Mouse (Mus musculus) heart, postnatal 0 days (tissue): ENCODE results near the gene Col7a1. TPM values are rescaled to one million over a fixed set of nuclear protein-coding genes. Genes with fewer than 3 reads are reported as not detected.

Experiments used
- ATAC-seq: fragments of 200-750 bp; cut with Nextera tagmentation; 2 replicates; pipeline ENCODE4 v1.8.0; 2017; ENCODE audit warnings: low read depth, moderate number of reproducible peaks, moderate library complexity; ENCODE audit not compliant: insufficient read depth
- DNase-seq: peaks from one replicate; pipeline ENCODE4 v3.0.0-alpha.2; 2016; ENCODE audit warnings: low spot score
- H3K27ac ChIP-seq: fragments of 300-500 bp; sonication (generic); 2 replicates; pipeline ENCODE4 v1.5.1; 2014; ENCODE audit warnings: low read depth, mild to moderate bottlenecking
- H3K27me3 ChIP-seq: fragments of 300-500 bp; sonication (generic); 2 replicates; pipeline ENCODE4 v1.6.1; 2014; ENCODE audit warnings: low read length, mixed read lengths; ENCODE audit not compliant: control insufficient read depth, insufficient read depth
- H3K36me3 ChIP-seq: fragments of 300-500 bp; sonication (generic); replicated peaks from 2 replicates; pipeline ENCODE4 v1.6.1; 2014; ENCODE audit warnings: low read length, mixed read lengths; ENCODE audit not compliant: control insufficient read depth, insufficient read depth
- H3K4me1 ChIP-seq: fragments of 300-500 bp; sonication (generic); 2 replicates; pipeline ENCODE4 v1.6.1; 2014; ENCODE audit warnings: antibody characterized with exemption; ENCODE audit not compliant: control insufficient read depth, insufficient read depth
- H3K4me2 ChIP-seq: fragments of 300-500 bp; sonication (generic); 2 replicates; pipeline ENCODE4 v1.6.1; 2014; ENCODE audit warnings: low read depth, mild to moderate bottlenecking, low read length, moderate library complexity
- H3K4me3 ChIP-seq: fragments of 300-500 bp; sonication (generic); 2 replicates; pipeline ENCODE4 v1.5.1; 2014; ENCODE audit warnings: low read depth, low read length
- H3K9ac ChIP-seq: fragments of 300-500 bp; sonication (generic); replicated peaks from 2 replicates; pipeline ENCODE4 v1.6.1; 2014; ENCODE audit warnings: low read depth, low read length, mixed read lengths
- H3K9me3 ChIP-seq: fragments of 300-500 bp; sonication (generic); replicated peaks from 2 replicates; pipeline ENCODE4 v1.6.1; 2016; ENCODE audit warnings: low read length; ENCODE audit not compliant: control insufficient read depth
- CTCF ChIP-seq: IDR thresholded peaks from 2 replicates; pipeline ENCODE4 v1.5.1; 2016; ENCODE audit warnings: antibody characterized with exemption, control low read depth, low read depth
- EP300 ChIP-seq: IDR thresholded peaks from 2 replicates; pipeline ENCODE4 v1.6.1; 2016; ENCODE audit warnings: antibody characterized with exemption, low read depth
- WGBS: fragments of 180-500 bp; shearing (Covaris S2); extraction: QIAGEN DNeasy Blood & Tissue Kit; methylation state at CpG from one replicate; pipeline ENCODE4 v1.1.7; 2014; 5-methylcytosine and 5-hydroxymethylcytosine counted together
- polyA plus RNA-seq: library from polyadenylated mRNA; unstranded; fragments of >200 nt; fragmentation: Nextera tagmentation; extraction: Ambion mirVana; gene quantifications from 2 replicates; pipeline ENCODE4 v1.2.1, GENCODE M21; 2015
- total RNA-seq: library from RNA; depleted of rRNA; stranded (reverse); fragments of >200 nt; gene quantifications from 2 replicates; pipeline ENCODE4 v1.2.3, GENCODE M21; 2014; ENCODE audit warnings: low replicate concordance

Col7a1 gene
- total and polyA plus RNA-seq, 2 experiments from 2014 or later: 0.57 to 1.3 TPM

DNA sequence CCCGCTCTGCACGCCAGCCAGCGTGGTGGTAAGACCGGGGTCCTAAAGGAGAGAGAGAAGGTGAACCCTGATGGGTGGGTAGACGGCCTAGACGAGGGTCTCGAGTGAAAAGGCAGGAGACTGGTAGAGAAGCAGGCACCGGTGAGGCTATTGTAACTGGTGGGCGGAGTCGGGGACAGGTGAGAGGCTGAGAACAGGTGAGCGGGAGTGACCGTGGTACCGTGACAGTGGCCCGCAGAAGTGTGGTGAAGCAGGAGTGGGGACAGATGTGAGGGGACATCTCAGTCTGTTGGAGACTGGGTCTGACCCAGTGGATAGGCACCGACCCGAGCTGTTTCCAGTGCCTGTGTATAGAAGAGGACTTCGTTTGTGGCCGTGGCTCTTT is 38.7 kb downstream of the Col7a1 start:
- no peak for TF ChIP-seq EP300
- TF ChIP-seq CTCF: no peak
- Histone ChIP-seq H3K4me2 (peak overlapping the region; percentile 88), H3K27me3 (no peaks in the 10 kb centered on the region), H3K9ac (no peak overlapping the region), H3K36me3 (no peaks in the 10 kb centered on the region), H3K4me1 (peaks cover 34% of the 10 kb centered on the region), H3K27ac (0 out of 2 replicates have a peak overlapping the region, but pooled peaks have one; percentile 28), H3K4me3 (peak overlapping the region; percentile 53), H3K9me3 (no peaks in the 10 kb centered on the region)
- 14% methylated on average over 18 of the region's 18 CpGs for WGBS
- no peak for DNase-seq
- no peak for ATAC-seq

DNA sequence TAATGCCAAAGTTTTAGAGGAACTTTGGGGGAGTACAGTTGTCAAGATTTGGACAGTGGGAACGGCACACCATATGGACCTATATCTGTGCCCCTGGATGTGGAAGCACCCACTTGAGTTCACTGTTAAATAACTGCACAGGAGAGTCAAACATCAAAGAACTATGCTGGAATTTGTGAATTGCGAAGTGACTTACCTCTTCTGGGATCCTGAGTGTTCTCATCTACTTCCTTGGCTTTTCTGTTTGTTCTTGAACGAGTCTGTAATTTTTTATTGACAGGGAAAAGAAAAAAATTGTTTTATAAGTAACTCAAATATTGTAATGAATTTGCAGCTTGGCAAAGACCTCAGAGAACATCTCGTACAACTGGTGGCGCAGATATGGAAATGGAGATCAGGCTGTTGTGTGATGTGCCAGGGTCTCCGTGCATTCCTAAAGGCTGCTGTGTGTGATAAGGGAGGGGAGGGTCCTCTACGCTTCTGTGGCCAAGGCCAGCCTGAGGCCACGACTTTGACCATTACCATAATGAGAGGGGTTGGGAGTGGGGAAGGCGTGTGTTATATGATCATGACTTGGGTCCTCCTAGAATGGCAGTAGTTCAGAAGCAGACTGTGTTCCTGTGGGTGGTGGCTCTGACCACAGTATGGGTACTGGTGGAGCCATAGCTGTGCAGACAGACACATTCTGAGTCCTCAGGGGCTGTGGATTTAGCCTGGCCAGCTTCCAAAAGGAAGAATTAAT is 39.4 kb downstream of the Col7a1 start:
- Histone ChIP-seq H3K9me3 (no peaks in the 10 kb centered on the region), H3K4me2 (0 out of 2 replicates have a peak overlapping the region, but pooled peaks have one; percentile 88), H3K4me1 (peaks cover 34% of the 10 kb centered on the region), H3K9ac (no peak overlapping the region), H3K27ac (no peak overlapping the region), H3K4me3 (no peak overlapping the region), H3K36me3 (no peaks in the 10 kb centered on the region), H3K27me3 (no peaks in the 10 kb centered on the region)
- DNase-seq: no peak
- 63% methylated on average over 9 of the region's 9 CpGs for WGBS
- TF ChIP-seq CTCF (no peak), EP300 (no peak)
- ATAC-seq: no peak

DNA sequence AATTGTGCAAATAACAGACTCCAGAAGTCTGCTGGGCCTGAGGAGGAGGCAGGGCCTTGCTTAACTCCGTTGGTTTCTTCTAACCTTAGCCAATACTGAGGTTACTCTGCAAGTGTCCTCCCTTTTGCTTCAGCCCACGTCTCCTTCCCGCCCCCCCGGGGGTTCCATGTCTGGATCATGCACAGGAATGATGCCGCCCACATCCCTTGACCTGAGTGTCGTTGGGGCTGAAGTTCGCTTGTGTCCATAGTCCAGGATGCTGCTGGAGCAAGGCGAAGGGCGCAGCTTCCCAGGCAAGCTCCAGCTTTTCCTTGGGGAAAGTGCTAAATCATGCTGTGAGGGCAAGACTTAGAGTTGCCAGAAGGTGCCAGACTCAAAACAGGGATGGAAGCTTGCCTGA is 43.0 kb downstream of the Col7a1 start:
- Histone ChIP-seq H3K27ac (no peak overlapping the region), H3K4me1 (no peaks in the 10 kb centered on the region), H3K9me3 (no peaks in the 10 kb centered on the region), H3K4me3 (no peak overlapping the region), H3K36me3 (no peaks in the 10 kb centered on the region), H3K4me2 (no peak overlapping the region), H3K27me3 (no peaks in the 10 kb centered on the region), H3K9ac (no peak overlapping the region)
- TF ChIP-seq CTCF (no peak), EP300 (no peak)
- ATAC-seq: no peak
- 58% methylated on average over 9 of the region's 9 CpGs for WGBS
- DNase-seq: no peak

DNA sequence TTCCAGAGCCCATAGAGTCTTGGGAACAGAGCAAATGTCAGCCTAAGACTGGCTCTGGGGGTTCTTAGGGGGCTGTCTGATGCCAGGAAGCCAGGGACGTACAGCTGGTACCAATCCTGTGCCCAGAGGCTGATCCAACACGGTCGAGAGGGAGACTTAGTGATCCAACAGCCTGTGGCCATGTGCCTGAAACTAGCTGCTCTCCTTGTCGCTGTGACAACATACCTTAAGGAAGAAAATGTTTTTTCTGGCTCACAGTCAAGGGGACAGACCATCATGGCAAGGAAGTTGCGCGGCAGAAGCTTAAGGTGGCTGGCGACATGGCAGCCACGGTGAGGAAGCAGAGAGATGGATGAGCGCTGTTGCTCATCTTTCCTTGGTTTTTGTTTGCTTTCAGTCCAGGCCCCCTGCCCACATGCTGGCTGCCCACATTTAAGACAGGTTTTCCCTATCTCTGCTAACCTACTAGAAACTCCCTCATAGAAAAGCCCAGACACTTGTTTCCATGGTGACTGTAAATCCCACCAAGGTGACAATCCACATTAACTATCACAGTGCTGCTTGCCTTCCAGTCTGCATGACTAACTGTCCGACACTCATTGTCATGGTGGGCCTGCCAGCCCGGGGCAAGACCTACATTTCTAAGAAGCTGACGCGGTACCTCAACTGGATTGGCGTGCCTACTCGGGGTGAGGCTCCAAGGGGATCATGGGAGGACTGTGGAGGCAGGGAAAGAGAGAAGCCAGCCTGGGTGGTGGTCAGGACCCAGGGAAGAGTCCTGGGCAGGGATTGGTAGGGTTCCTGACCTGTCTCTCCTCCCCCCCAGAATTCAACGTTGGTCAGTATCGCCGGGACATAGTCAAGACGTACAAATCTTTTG is 45.1 kb downstream of the Col7a1 start:
- 74% methylated on average over 19 of the region's 19 CpGs for WGBS
- Histone ChIP-seq H3K36me3 (no peaks in the 10 kb centered on the region), H3K9ac (no peak overlapping the region), H3K4me3 (no peak overlapping the region), H3K27ac (no peak overlapping the region), H3K4me1 (no peaks in the 10 kb centered on the region), H3K4me2 (no peak overlapping the region), H3K9me3 (no peaks in the 10 kb centered on the region), H3K27me3 (no peaks in the 10 kb centered on the region)
- TF ChIP-seq CTCF (no peak), EP300 (no peak)
- ATAC-seq: no peak
- DNase-seq: no peak

DNA sequence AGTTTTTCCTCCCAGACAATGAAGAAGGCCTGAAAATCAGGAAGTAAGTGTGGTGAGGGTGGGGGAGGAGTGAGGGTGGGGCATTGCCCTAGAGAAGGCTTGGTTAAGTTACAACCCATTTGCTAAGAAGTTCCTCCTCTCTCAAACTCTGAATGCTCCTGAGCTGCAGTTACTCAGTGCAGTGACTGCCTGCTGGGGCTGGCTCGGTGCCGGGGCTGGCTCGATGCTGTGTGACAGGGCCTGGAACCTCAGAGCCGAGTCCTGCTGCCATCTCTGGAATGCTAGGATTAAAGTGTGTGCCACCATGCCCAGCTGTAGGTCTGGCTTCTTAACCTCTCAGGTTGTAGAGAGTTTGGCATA is 45.8 kb downstream of the Col7a1 start:
- no peaks in the 10 kb centered on the region for H3K36me3 ChIP-seq
- H3K9me3 ChIP-seq: no peaks in the 10 kb centered on the region
- no peak overlapping the region for H3K9ac ChIP-seq
- TF ChIP-seq CTCF (no peak), EP300 (no peak)
- H3K27ac ChIP-seq: no peak overlapping the region
- no peak overlapping the region for H3K4me3 ChIP-seq
- no peaks in the 10 kb centered on the region for H3K27me3 ChIP-seq
- DNase-seq (no peak), ATAC-seq (no peak)
- H3K4me2 ChIP-seq: no peak overlapping the region
- no peaks in the 10 kb centered on the region for H3K4me1 ChIP-seq
- 71% methylated on average over 4 of the region's 4 CpGs for WGBS
